Mouse (Mus musculus) midbrain, postnatal 0 days (tissue): Measurements from ENCODE around the gene Rpl13. TPM values are rescaled to one million over a fixed set of nuclear protein-coding genes. Genes with fewer than 3 reads are reported as not detected.
A peak's percentile ranks its signal among the peaks of the same experiment; 100 is the strongest.

ENCODE experiments used
- ATAC-seq: fragments of 200-750 bp; cut with Nextera tagmentation; 2 replicates; pipeline ENCODE4 v1.8.0; 2017; ENCODE audit warnings: moderate number of reproducible peaks, mild to moderate bottlenecking, moderate TSS enrichment, moderate library complexity; ENCODE audit not compliant: low FRiP score
- DNase-seq: peaks from one replicate; pipeline ENCODE4 v3.0.0-alpha.2; 2015; ENCODE audit warnings: low spot score
- H3K27ac ChIP-seq: fragments of 300-500 bp; sonication (generic); 2 replicates; pipeline ENCODE4 v1.5.1; 2014; ENCODE audit warnings: low read depth, mild to moderate bottlenecking, low read length, mixed read lengths
- H3K27me3 ChIP-seq: fragments of 300-500 bp; sonication (generic); 2 replicates; pipeline ENCODE4 v1.6.1; 2014; ENCODE audit warnings: low read length, control low read depth, mixed read lengths; ENCODE audit not compliant: insufficient read depth
- H3K36me3 ChIP-seq: fragments of 300-500 bp; sonication (generic); 2 replicates; pipeline ENCODE4 v1.6.1; 2014; ENCODE audit warnings: low read length, control low read depth, mixed read lengths; ENCODE audit not compliant: insufficient read depth
- H3K4me1 ChIP-seq: fragments of 300-500 bp; sonication (generic); 2 replicates; pipeline ENCODE4 v1.6.1; 2014; ENCODE audit warnings: mild to moderate bottlenecking, control low read depth, antibody characterized with exemption, low read length, mixed read lengths; ENCODE audit not compliant: insufficient read depth
- H3K4me2 ChIP-seq: fragments of 300-500 bp; sonication (generic); 2 replicates; pipeline ENCODE4 v1.6.1; 2014; ENCODE audit warnings: low read depth, mild to moderate bottlenecking, low read length, mixed read lengths; ENCODE audit not compliant: poor library complexity, severe bottlenecking
- H3K4me3 ChIP-seq: fragments of 300-500 bp; sonication (generic); 2 replicates; pipeline ENCODE4 v1.5.1; 2014; ENCODE audit warnings: low read depth, mild to moderate bottlenecking, low read length, moderate library complexity
- H3K9ac ChIP-seq: fragments of 300-500 bp; sonication (generic); replicated peaks from 2 replicates; pipeline ENCODE4 v1.6.1; 2014; ENCODE audit warnings: mild to moderate bottlenecking, low read length, moderate library complexity, mixed read lengths; ENCODE audit not compliant: poor library complexity, severe bottlenecking
- H3K9me3 ChIP-seq: fragments of 300-500 bp; sonication (generic); 2 replicates; pipeline ENCODE4 v1.6.1; 2016; ENCODE audit warnings: low read length, control low read depth
- CTCF ChIP-seq: IDR thresholded peaks from 2 replicates; pipeline ENCODE4 v1.5.1; 2016; ENCODE audit warnings: antibody characterized with exemption, mild to moderate bottlenecking
- WGBS: fragments of 180-500 bp; shearing (Covaris S2); extraction: QIAGEN DNeasy Blood & Tissue Kit; methylation state at CpG from one replicate; pipeline ENCODE4 v1.1.7; 2014; 5-methylcytosine and 5-hydroxymethylcytosine counted together
- polyA plus RNA-seq: library from polyadenylated mRNA; unstranded; fragments of >200 nt; fragmentation: Nextera tagmentation; extraction: Ambion mirVana; gene quantifications from 2 replicates; pipeline ENCODE4 v1.2.1, GENCODE M21; 2015
- total RNA-seq: library from RNA; depleted of rRNA; stranded (reverse); fragments of >200 nt; gene quantifications from 2 replicates; pipeline ENCODE4 v1.2.3, GENCODE M21; 2014

Rpl13 gene
- total and polyA plus RNA-seq, 2 experiments from 2014 or later = 821 to 2,785 TPM

GRCm38 (mm10) chr8:123104046-123104767, 2.1 kb downstream of the Rpl13 start:
- DNase-seq = no peak
- Histone ChIP-seq H3K4me1 (0 out of 2 replicates have a peak, but pooled peaks cover 3% of the 10 kb centered on the region), H3K27me3 (no peaks in the 10 kb centered on the region), H3K9me3 (no peaks in the 10 kb centered on the region), H3K4me2 (peak overlapping the region; percentile 6; the same call in 1 of the 2 replicates), H3K27ac (no peak overlapping the region), H3K4me3 (peak overlapping the region; percentile 83; the same call in 1 of the 2 replicates), H3K36me3 (peaks cover 21% of the 10 kb centered on the region), H3K9ac (peak overlapping the region; percentile 86; the same call in 1 of the 2 replicates)
- ATAC-seq = no peak
- TF ChIP-seq CTCF = no peak
- 77% methylated on average over 6 of the region's 6 CpGs for WGBS

GRCm38 (mm10) chr8:123105553-123106326, 3.6 kb downstream of the Rpl13 start:
- peaks cover 20% of the 10 kb centered on the region for H3K36me3 ChIP-seq
- H3K4me1 ChIP-seq = 0 out of 2 replicates have a peak, but pooled peaks cover 3% of the 10 kb centered on the region
- no peaks in the 10 kb centered on the region for H3K9me3 ChIP-seq
- no peaks in the 10 kb centered on the region for H3K27me3 ChIP-seq
- no peak overlapping the region for H3K9ac ChIP-seq
- ATAC-seq (no peak), DNase-seq (peak; percentile 81)
- H3K27ac ChIP-seq = no peak overlapping the region
- WGBS = 70% methylated on average over 5 of the region's 5 CpGs
- H3K4me2 ChIP-seq = no peak overlapping the region
- H3K4me3 ChIP-seq = no peak overlapping the region
- peak; percentile 79 for TF ChIP-seq CTCF

GRCm38 (mm10) chr8:123106531-123106930, 4.4 kb downstream of the Rpl13 start:
- no peaks in the 10 kb centered on the region for H3K9me3 ChIP-seq
- TF ChIP-seq CTCF = peak; percentile 69
- H3K27ac ChIP-seq = no peak overlapping the region
- H3K9ac ChIP-seq = no peak overlapping the region
- H3K4me2 ChIP-seq = no peak overlapping the region
- H3K36me3 ChIP-seq = peaks cover 20% of the 10 kb centered on the region
- 0 out of 2 replicates have a peak, but pooled peaks cover 3% of the 10 kb centered on the region for H3K4me1 ChIP-seq
- no peak overlapping the region for H3K4me3 ChIP-seq
- WGBS = 48% methylated on average over 2 of the region's 2 CpGs
- DNase-seq (no peak), ATAC-seq (no peak)
- H3K27me3 ChIP-seq = no peaks in the 10 kb centered on the region

- peak; percentile 45 for TF ChIP-seq CTCF
- H3K36me3 ChIP-seq = peaks cover 20% of the 10 kb centered on the region
- ATAC-seq = no peak
- 0 out of 2 replicates have a peak, but pooled peaks cover 3% of the 10 kb centered on the region for H3K4me1 ChIP-seq
- DNase-seq = no peak
- no peaks in the 10 kb centered on the region for H3K9me3 ChIP-seq
- H3K4me2 ChIP-seq = no peak overlapping the region
- no peak overlapping the region for H3K9ac ChIP-seq
- no peak overlapping the region for H3K27ac ChIP-seq
- H3K27me3 ChIP-seq = no peaks in the 10 kb centered on the region
- no peak overlapping the region for H3K4me3 ChIP-seq
- WGBS = 91% methylated on average over 1 of the region's 1 CpGs
Measured at GRCm38 (mm10) chr8:123108010-123108409, 5.9 kb downstream of the Rpl13 start.

GRCm38 (mm10) chr8:123108953-123109352, 6.8 kb downstream of the Rpl13 start:
- Histone ChIP-seq H3K27me3 (no peaks in the 10 kb centered on the region), H3K4me2 (no peak overlapping the region), H3K9me3 (no peaks in the 10 kb centered on the region), H3K4me1 (no peaks in the 10 kb centered on the region), H3K36me3 (peaks cover 14% of the 10 kb centered on the region), H3K27ac (no peak overlapping the region), H3K9ac (no peak overlapping the region), H3K4me3 (no peak overlapping the region)
- WGBS = 80% methylated on average over 5 of the region's 5 CpGs
- ATAC-seq (no peak), DNase-seq (no peak)
- no peak for TF ChIP-seq CTCF

GRCm38 (mm10) chr8:123110649-123111048, 8.5 kb downstream of the Rpl13 start:
- no peak for ATAC-seq

More at GRCm38 (mm10) chr8:123110649-123111048, 8.5 kb downstream of the Rpl13 start:
- peak; percentile 59 for DNase-seq
- Histone ChIP-seq H3K4me1 (no peaks in the 10 kb centered on the region), H3K4me3 (no peak overlapping the region), H3K4me2 (no peak overlapping the region), H3K27me3 (peaks cover under 1% of the 10 kb centered on the region; the same call in 1 of the 2 replicates), H3K9ac (no peak overlapping the region), H3K27ac (no peak overlapping the region), H3K36me3 (peaks cover under 1% of the 10 kb centered on the region), H3K9me3 (no peaks in the 10 kb centered on the region)
- 21% methylated on average over 4 of the region's 4 CpGs for WGBS
- peak; percentile 80 for TF ChIP-seq CTCF
